Mouse (Mus musculus) hindbrain, embryonic 14.5 days (tissue): Measurements from ENCODE around the gene Crybb1. TPM values are rescaled to one million over a fixed set of nuclear protein-coding genes. Genes with fewer than 3 reads are reported as not detected.

Experiments used
- ATAC-seq: fragments of 200-750 bp; cut with Nextera tagmentation; 2 replicates; pipeline ENCODE4 v1.8.0; 2017; ENCODE audit warnings: moderate number of reproducible peaks, mild to moderate bottlenecking, moderate TSS enrichment, moderate library complexity; ENCODE audit not compliant: low FRiP score
- DNase-seq: peaks from one replicate; pipeline ENCODE4 v3.0.0-alpha.2; 2015; ENCODE audit warnings: low spot score
- H3K27ac ChIP-seq: fragments of 300-500 bp; sonication (generic); 2 replicates; pipeline ENCODE4 v1.5.1; 2014; ENCODE audit warnings: mild to moderate bottlenecking, moderate library complexity
- H3K27me3 ChIP-seq: fragments of 300-500 bp; sonication (generic); 2 replicates; pipeline ENCODE4 v1.6.1; 2014; ENCODE audit warnings: mild to moderate bottlenecking, low read length, mixed read lengths; ENCODE audit not compliant: control insufficient read depth, insufficient read depth
- H3K36me3 ChIP-seq: fragments of 300-500 bp; sonication (generic); replicated peaks from 2 replicates; pipeline ENCODE4 v1.6.1; 2014; ENCODE audit not compliant: control insufficient read depth, insufficient read depth
- H3K4me1 ChIP-seq: fragments of 300-500 bp; sonication (generic); replicated peaks from 2 replicates; pipeline ENCODE4 v1.6.1; 2014; ENCODE audit warnings: antibody characterized with exemption, low read length, mixed read lengths; ENCODE audit not compliant: control insufficient read depth, insufficient read depth
- H3K4me2 ChIP-seq: fragments of 300-500 bp; sonication (generic); replicated peaks from 2 replicates; pipeline ENCODE4 v1.6.1; 2014; ENCODE audit warnings: mild to moderate bottlenecking, moderate library complexity
- H3K4me3 ChIP-seq: fragments of 300-500 bp; sonication (generic); replicated peaks from 2 replicates; pipeline ENCODE4 v1.5.1; 2014; ENCODE audit warnings: mild to moderate bottlenecking, low read length
- H3K9ac ChIP-seq: fragments of 300-500 bp; sonication (generic); 2 replicates; pipeline ENCODE4 v1.6.1; 2014
- H3K9me3 ChIP-seq: fragments of 300-500 bp; sonication (generic); 2 replicates; pipeline ENCODE4 v1.6.1; 2016; ENCODE audit warnings: low read length; ENCODE audit not compliant: control insufficient read depth
- WGBS: fragments of 180-500 bp; shearing (Covaris S2); extraction: QIAGEN DNeasy Blood & Tissue Kit; methylation state at CpG from one replicate; pipeline ENCODE4 v1.1.7; 2014; 5-methylcytosine and 5-hydroxymethylcytosine counted together
- polyA plus RNA-seq: library from polyadenylated mRNA; unstranded; fragments of >200 nt; fragmentation: Nextera tagmentation; extraction: Ambion mirVana; gene quantifications from 2 replicates; pipeline ENCODE4 v1.2.1, GENCODE M21; 2014

Crybb1 gene
- polyA plus RNA-seq, 1 experiment from 2014 or later: 3.9 TPM

GRCm38 (mm10) chr5:112228240-112229076 lies 27.2 kb upstream of the Crybb1 start:
- Histone ChIP-seq H3K9me3 (no peaks in the 10 kb centered on the region), H3K4me2 (peak overlapping the region; percentile 98), H3K27me3 (no peaks in the 10 kb centered on the region), H3K9ac (peak overlapping the region; percentile 96), H3K4me3 (peak overlapping the region; percentile 74), H3K27ac (peak overlapping the region; percentile 98), H3K36me3 (peaks cover 14% of the 10 kb centered on the region), H3K4me1 (peaks cover 36% of the 10 kb centered on the region)
- WGBS: under 1% methylated on average over 57 of the region's 57 CpGs
- ATAC-seq: peak; percentile 83
- DNase-seq: peak; percentile 78

- no peak for DNase-seq
- Histone ChIP-seq H3K27me3 (no peaks in the 10 kb centered on the region), H3K4me1 (peaks cover 21% of the 10 kb centered on the region), H3K9me3 (no peaks in the 10 kb centered on the region), H3K4me3 (no peak overlapping the region), H3K9ac (no peak overlapping the region), H3K36me3 (no peaks in the 10 kb centered on the region), H3K27ac (peak overlapping the region; percentile 90; the same call in 1 of the 2 replicates), H3K4me2 (no peak overlapping the region)
- 48% methylated on average over 5 of the region's 5 CpGs for WGBS
- ATAC-seq: no peak
Observed at GRCm38 (mm10) chr5:112235806-112236205, 19.8 kb upstream of the Crybb1 start.

GRCm38 (mm10) chr5:112236631-112237030 lies 19.0 kb upstream of the Crybb1 start:
- H3K4me2 ChIP-seq: 0 out of 2 replicates have a peak overlapping the region, but pooled peaks have one; percentile 42
- H3K27me3 ChIP-seq: no peaks in the 10 kb centered on the region
- H3K9ac ChIP-seq: no peak overlapping the region
- H3K36me3 ChIP-seq: no peaks in the 10 kb centered on the region
- no peak overlapping the region for H3K4me3 ChIP-seq
- DNase-seq: no peak
- H3K27ac ChIP-seq: peak overlapping the region; percentile 90
- ATAC-seq: no peak
- H3K9me3 ChIP-seq: no peaks in the 10 kb centered on the region
- peaks cover 21% of the 10 kb centered on the region for H3K4me1 ChIP-seq
- 57% methylated on average over 2 of the region's 2 CpGs for WGBS

GRCm38 (mm10) chr5:112237439-112237838 lies 18.2 kb upstream of the Crybb1 start:
- Histone ChIP-seq H3K4me2 (peak overlapping the region; percentile 42), H3K9me3 (no peaks in the 10 kb centered on the region), H3K27me3 (no peaks in the 10 kb centered on the region), H3K4me1 (peaks cover 21% of the 10 kb centered on the region), H3K36me3 (no peaks in the 10 kb centered on the region), H3K9ac (peak overlapping the region; percentile 56), H3K27ac (peak overlapping the region; percentile 90), H3K4me3 (peak overlapping the region; percentile 1; the same call in 1 of the 2 replicates)
- peak; percentile 78 for ATAC-seq
- peak; percentile 67 for DNase-seq
- 5% methylated on average over 16 of the region's 16 CpGs for WGBS

GRCm38 (mm10) chr5:112237866-112238570 lies 17.6 kb upstream of the Crybb1 start:
- DNase-seq: no peak
- H3K27ac ChIP-seq: peak overlapping the region; percentile 90
- H3K36me3 ChIP-seq: no peaks in the 10 kb centered on the region
- WGBS: 34% methylated on average over 9 of the region's 9 CpGs
- peak overlapping the region; percentile 42 for H3K4me2 ChIP-seq
- peak overlapping the region; percentile 56; the same call in 1 of the 2 replicates for H3K9ac ChIP-seq
- no peak overlapping the region for H3K4me3 ChIP-seq
- H3K4me1 ChIP-seq: peaks cover 21% of the 10 kb centered on the region
- ATAC-seq: 0 out of 2 replicates have a peak, but pooled peaks have one; percentile 1
- H3K9me3 ChIP-seq: no peaks in the 10 kb centered on the region
- no peaks in the 10 kb centered on the region for H3K27me3 ChIP-seq

- peak; percentile 21; the same call in 1 of the 2 replicates for ATAC-seq
- H3K4me2 ChIP-seq: no peak overlapping the region
- H3K27me3 ChIP-seq: no peaks in the 10 kb centered on the region
- peaks cover 21% of the 10 kb centered on the region for H3K4me1 ChIP-seq
- no peak overlapping the region for H3K9ac ChIP-seq
- no peak for DNase-seq
- H3K4me3 ChIP-seq: no peak overlapping the region
- peak overlapping the region; percentile 90 for H3K27ac ChIP-seq
- no peaks in the 10 kb centered on the region for H3K9me3 ChIP-seq
- WGBS: 37% methylated on average over 3 of the region's 3 CpGs
- no peaks in the 10 kb centered on the region for H3K36me3 ChIP-seq
Observed at GRCm38 (mm10) chr5:112238781-112239482, 16.7 kb upstream of the Crybb1 start.

- H3K9me3 ChIP-seq: no peaks in the 10 kb centered on the region
- peak; percentile 92 for DNase-seq
- no peak overlapping the region for H3K4me2 ChIP-seq
- H3K36me3 ChIP-seq: no peaks in the 10 kb centered on the region
- no peak overlapping the region for H3K4me3 ChIP-seq
- ATAC-seq: peak; percentile 47; the same call in 1 of the 2 replicates
- peaks cover 21% of the 10 kb centered on the region for H3K4me1 ChIP-seq
- H3K27ac ChIP-seq: no peak overlapping the region
- no peaks in the 10 kb centered on the region for H3K27me3 ChIP-seq
- 2% methylated on average over 10 of the region's 10 CpGs for WGBS
- no peak overlapping the region for H3K9ac ChIP-seq
Observed at GRCm38 (mm10) chr5:112240761-112241160, 14.9 kb upstream of the Crybb1 start.

- Histone ChIP-seq H3K27ac (no peak overlapping the region), H3K9ac (no peak overlapping the region), H3K9me3 (no peaks in the 10 kb centered on the region), H3K4me1 (peaks cover 17% of the 10 kb centered on the region), H3K4me3 (no peak overlapping the region), H3K4me2 (no peak overlapping the region), H3K27me3 (no peaks in the 10 kb centered on the region), H3K36me3 (no peaks in the 10 kb centered on the region)
- no peak for DNase-seq
- ATAC-seq: no peak
- WGBS: 83% methylated on average over 2 of the region's 2 CpGs
Observed at GRCm38 (mm10) chr5:112241849-112242248, 13.8 kb upstream of the Crybb1 start.

- Histone ChIP-seq H3K36me3 (no peaks in the 10 kb centered on the region), H3K4me2 (no peak overlapping the region), H3K9me3 (no peaks in the 10 kb centered on the region), H3K27me3 (no peaks in the 10 kb centered on the region), H3K4me1 (peaks cover 11% of the 10 kb centered on the region), H3K4me3 (no peak overlapping the region), H3K9ac (no peak overlapping the region), H3K27ac (no peak overlapping the region)
- WGBS: 63% methylated on average over 5 of the region's 5 CpGs
- ATAC-seq (no peak), DNase-seq (no peak)
Observed at GRCm38 (mm10) chr5:112242361-112242778, 13.2 kb upstream of the Crybb1 start.
